Mouse (Mus musculus) embryonic facial prominence, embryonic 15.5 days (tissue): ENCODE results near the gene Ifrd2. TPM values are rescaled to one million over a fixed set of nuclear protein-coding genes. Genes with fewer than 3 reads are reported as not detected.
A peak's percentile ranks its signal among the peaks of the same experiment; 100 is the strongest.

ENCODE experiments used
- ATAC-seq: fragments of 200-750 bp; cut with Nextera tagmentation; 2 replicates; pipeline ENCODE4 v1.8.0; 2017; ENCODE audit warnings: low read depth, moderate TSS enrichment; ENCODE audit not compliant: insufficient number of reproducible peaks, low FRiP score, low TSS enrichment
- H3K27ac ChIP-seq: fragments of 300-500 bp; sonication (generic); replicated peaks from 2 replicates; pipeline ENCODE4 v1.5.1; 2015; ENCODE audit warnings: mild to moderate bottlenecking, inconsistent platforms
- H3K27me3 ChIP-seq: fragments of 300-500 bp; sonication (generic); 2 replicates; pipeline ENCODE4 v1.6.1; 2015; ENCODE audit warnings: inconsistent platforms
- H3K36me3 ChIP-seq: fragments of 300-500 bp; sonication (generic); 2 replicates; pipeline ENCODE4 v1.6.1; 2015; ENCODE audit warnings: mild to moderate bottlenecking, inconsistent platforms
- H3K4me1 ChIP-seq: fragments of 300-500 bp; sonication (generic); 2 replicates; pipeline ENCODE4 v1.6.1; 2015; ENCODE audit warnings: inconsistent platforms
- H3K4me2 ChIP-seq: fragments of 300-500 bp; sonication (generic); replicated peaks from 2 replicates; pipeline ENCODE4 v1.6.1; 2015; ENCODE audit warnings: mild to moderate bottlenecking, inconsistent platforms
- H3K4me3 ChIP-seq: fragments of 300-500 bp; sonication (generic); replicated peaks from 2 replicates; pipeline ENCODE4 v1.5.1; 2015; ENCODE audit warnings: mild to moderate bottlenecking, inconsistent platforms
- H3K9ac ChIP-seq: fragments of 300-500 bp; sonication (generic); 2 replicates; pipeline ENCODE4 v1.6.1; 2015; ENCODE audit warnings: inconsistent platforms
- H3K9me3 ChIP-seq: fragments of 300-500 bp; sonication (generic); replicated peaks from 2 replicates; pipeline ENCODE4 v1.6.1; 2016; ENCODE audit warnings: inconsistent platforms
- WGBS: fragments of 180-500 bp; shearing (Covaris S2); methylation state at CpG from one replicate; pipeline ENCODE4 v1.1.7; 2015; 5-methylcytosine and 5-hydroxymethylcytosine counted together
- polyA plus RNA-seq: library from polyadenylated mRNA; unstranded; fragments of >200 nt; fragmentation: Nextera tagmentation; extraction: Ambion mirVana; gene quantifications from 2 replicates; pipeline ENCODE4 v1.2.1, GENCODE M21; 2015

The Ifrd2 gene
- 46.8 and 47.1 TPM in 2 replicates for polyA plus RNA-seq

DNA sequence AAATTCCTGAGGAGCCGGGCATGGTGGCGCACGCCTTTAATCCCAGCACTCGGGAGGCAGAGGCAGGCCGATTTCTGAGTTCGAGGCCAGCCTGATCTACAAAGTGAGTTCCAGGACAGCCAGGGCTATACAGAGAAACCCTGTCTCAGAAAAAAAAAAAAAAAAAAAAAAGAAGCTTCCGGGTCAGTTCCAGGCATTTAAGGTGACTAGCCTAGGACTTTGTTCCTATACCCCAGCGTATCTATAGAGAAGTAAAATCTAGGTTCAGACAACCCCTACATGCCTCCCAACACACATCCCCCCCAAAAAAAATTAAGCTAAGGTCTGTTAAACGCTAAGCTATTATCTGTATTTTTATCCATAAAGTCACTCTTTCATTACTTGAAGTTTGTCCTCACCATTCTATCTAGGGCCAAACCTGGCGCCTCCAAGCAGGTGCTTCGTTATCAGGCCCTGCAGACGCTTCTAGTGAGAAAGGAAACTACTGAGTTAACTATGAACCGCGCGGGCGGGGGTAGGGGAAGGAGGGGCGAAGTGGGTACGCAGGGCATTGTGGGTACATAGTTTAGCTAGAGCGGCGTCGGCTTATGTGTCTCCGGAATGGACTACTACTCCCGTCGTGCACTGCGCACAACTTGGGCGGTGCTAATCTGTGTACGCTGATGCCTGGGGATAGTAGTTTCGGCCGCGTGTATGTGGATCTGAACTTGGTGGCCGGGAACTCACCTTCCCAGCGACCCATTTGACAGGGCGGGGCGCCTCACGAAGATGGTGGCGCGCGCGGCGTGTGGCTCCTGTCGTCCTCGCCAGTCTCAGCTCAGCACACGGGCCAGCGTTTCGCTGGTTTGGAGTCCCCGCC, at the start of gene Ifrd2:
Gene Ifrd2, plus strand, starts transcription at position 669 of the 859 bp plus-strand sequence.
- H3K4me3 ChIP-seq: peak within 1 kb of the TSS; percentile 74
- no peaks in the 10 kb centered on the region for H3K27me3 ChIP-seq
- peak within 1 kb of the TSS; percentile 85 for H3K4me2 ChIP-seq
- H3K27ac ChIP-seq: peak within 1 kb of the TSS; percentile 48; the same call in 1 of the 2 replicates
- H3K9me3 ChIP-seq: no peaks in the 10 kb centered on the region
- 14% methylated on average over 46 of the region's 46 CpGs for WGBS
- H3K36me3 ChIP-seq: peaks cover 44% of the 10 kb centered on the region
- peak within 1 kb of the TSS; percentile 44 for H3K9ac ChIP-seq
- peaks cover 22% of the 10 kb centered on the region for H3K4me1 ChIP-seq
- ATAC-seq: peak; percentile 98

DNA sequence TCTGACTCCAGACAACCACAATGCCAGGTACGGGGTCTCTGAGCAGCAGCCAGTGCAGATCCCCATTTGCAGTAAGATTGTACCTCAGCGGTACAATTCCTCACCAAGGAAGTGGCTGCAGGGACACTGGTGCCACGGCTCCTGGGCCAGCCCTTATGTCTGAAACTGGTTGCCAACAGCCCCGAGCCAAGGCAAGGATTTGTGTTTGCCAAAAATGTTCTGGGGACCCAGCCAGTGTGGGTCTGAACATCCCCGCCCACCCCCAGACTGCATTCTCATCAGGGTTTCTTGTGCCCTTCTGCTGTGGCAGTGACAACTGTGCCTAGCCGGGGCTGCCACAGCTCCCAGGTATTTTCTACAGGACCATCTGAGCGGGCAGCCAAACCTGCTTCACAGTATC, 49.2 kb upstream of the Ifrd2 start:
- H3K4me2 ChIP-seq: no peak overlapping the region
- no peak for ATAC-seq
- no peak overlapping the region for H3K4me3 ChIP-seq
- no peak overlapping the region for H3K27ac ChIP-seq
- H3K9me3 ChIP-seq: no peaks in the 10 kb centered on the region
- H3K36me3 ChIP-seq: peaks cover 34% of the 10 kb centered on the region
- 91% methylated on average over 7 of the region's 7 CpGs for WGBS
- no peaks in the 10 kb centered on the region for H3K27me3 ChIP-seq
- H3K9ac ChIP-seq: no peak overlapping the region
- peaks cover 50% of the 10 kb centered on the region for H3K4me1 ChIP-seq

GRCm38 (mm10) chr9:107538711-107539110, 48.7 kb upstream of the Ifrd2 start:
- Histone ChIP-seq H3K9ac (no peak overlapping the region), H3K9me3 (no peaks in the 10 kb centered on the region), H3K4me3 (no peak overlapping the region), H3K36me3 (peaks cover 39% of the 10 kb centered on the region), H3K4me1 (peaks cover 50% of the 10 kb centered on the region), H3K27me3 (no peaks in the 10 kb centered on the region), H3K4me2 (no peak overlapping the region), H3K27ac (no peak overlapping the region)
- ATAC-seq: no peak
- 92% methylated on average over 3 of the region's 3 CpGs for WGBS

DNA sequence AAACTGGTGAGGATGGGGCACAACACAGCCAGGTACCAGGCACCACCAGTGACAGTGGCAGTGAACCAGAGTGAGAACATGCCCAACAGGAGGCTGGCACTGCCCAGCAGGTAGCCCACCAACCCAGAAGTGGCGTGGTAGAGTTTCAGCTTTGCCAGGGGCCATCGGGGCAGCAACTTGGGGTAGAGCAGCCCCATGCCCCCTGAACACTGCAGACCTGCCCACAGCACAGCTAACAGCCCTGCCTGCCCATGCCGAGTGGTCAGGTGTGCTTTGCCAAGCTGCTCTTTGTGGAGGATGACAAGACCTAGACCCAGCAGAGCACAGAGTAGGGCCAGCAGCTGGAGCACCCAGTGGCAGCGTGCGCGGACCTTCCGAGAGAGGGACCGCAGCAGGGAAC, 47.5 kb upstream of the Ifrd2 start:
- H3K4me2 ChIP-seq: no peak overlapping the region
- peaks cover 50% of the 10 kb centered on the region for H3K36me3 ChIP-seq
- H3K4me1 ChIP-seq: peaks cover 47% of the 10 kb centered on the region
- no peak overlapping the region for H3K9ac ChIP-seq
- H3K27me3 ChIP-seq: no peaks in the 10 kb centered on the region
- ATAC-seq: no peak
- H3K27ac ChIP-seq: no peak overlapping the region
- no peak overlapping the region for H3K4me3 ChIP-seq
- 93% methylated on average over 8 of the region's 8 CpGs for WGBS
- H3K9me3 ChIP-seq: no peaks in the 10 kb centered on the region

GRCm38 (mm10) chr9:107540420-107540819, 47.0 kb upstream of the Ifrd2 start:
- Histone ChIP-seq H3K4me2 (peak overlapping the region; percentile 91; the same call in 1 of the 2 replicates), H3K4me1 (peaks cover 42% of the 10 kb centered on the region), H3K4me3 (no peak overlapping the region), H3K36me3 (peaks cover 55% of the 10 kb centered on the region), H3K9me3 (no peaks in the 10 kb centered on the region), H3K27me3 (no peaks in the 10 kb centered on the region), H3K27ac (no peak overlapping the region), H3K9ac (no peak overlapping the region)
- 62% methylated on average over 4 of the region's 4 CpGs for WGBS
- no peak for ATAC-seq

DNA sequence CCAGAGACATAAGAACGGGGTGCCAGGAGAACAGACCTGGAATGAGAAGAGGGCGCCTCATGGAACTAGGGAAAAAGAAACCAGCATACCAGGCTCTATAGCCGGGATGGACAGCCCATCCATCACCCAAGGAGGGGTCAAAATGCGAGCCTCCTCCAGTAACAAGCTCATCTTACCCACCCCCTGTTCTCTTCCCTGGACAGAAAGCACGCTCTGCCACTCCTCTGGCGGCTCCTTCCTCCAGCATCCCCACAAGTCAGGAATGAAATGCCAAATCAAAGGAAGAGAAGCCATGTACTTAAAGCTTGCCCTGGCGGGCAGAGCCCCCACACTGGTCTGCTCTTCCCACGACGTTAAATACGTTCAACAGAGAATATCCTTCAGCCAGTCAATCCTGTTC, 46.4 kb upstream of the Ifrd2 start:
- Histone ChIP-seq H3K27me3 (no peaks in the 10 kb centered on the region), H3K9me3 (no peaks in the 10 kb centered on the region), H3K4me3 (peak overlapping the region; percentile 81), H3K4me2 (peak overlapping the region; percentile 91), H3K36me3 (peaks cover 56% of the 10 kb centered on the region), H3K9ac (no peak overlapping the region), H3K27ac (no peak overlapping the region), H3K4me1 (peaks cover 37% of the 10 kb centered on the region)
- ATAC-seq: no peak
- WGBS: 31% methylated on average over 10 of the region's 10 CpGs

DNA sequence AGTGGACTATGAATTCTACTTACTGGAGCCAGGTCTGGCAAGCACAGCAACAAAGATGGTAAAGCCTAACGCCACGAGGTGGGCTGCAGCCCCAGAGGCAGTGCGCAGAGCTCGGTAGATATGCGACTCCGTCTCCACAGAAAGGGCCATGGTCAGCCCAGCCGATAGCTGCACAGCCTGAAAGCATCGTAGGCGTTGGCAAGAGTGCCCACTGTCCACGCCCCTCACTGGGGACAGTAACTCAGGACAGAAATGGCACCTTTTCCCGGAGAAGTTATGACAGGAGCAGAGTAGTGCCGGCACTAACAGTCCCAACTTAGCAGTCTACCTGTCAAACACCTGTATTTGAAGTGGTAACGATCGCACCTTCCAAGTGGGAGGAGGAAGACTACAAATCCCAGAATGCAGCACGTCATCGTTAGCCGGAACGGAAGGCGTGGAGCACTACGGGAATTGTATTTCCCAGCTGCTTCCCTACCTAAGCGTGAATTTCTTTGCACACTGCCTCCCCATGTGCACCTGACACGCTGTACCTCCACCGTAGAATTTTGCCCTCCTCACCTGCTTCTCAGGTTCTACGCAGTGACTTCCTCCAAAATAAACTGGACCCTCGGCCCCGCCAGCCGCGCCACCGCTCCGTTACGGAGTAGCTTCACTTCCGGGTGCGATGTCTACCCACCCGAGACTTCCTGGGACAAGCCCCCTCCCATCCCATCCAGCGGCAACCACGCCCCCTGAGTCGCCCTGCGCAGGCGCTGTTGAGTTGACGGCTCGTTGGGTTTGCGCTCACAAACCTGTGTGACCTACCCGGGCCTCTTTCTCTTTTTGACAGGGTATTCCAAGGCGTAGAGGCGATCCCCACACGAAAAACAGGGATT, 45.7 kb upstream of the Ifrd2 start, which contains the start of the genes Cyb561d2 and Nprl2:
Gene Cyb561d2, minus strand, starts transcription at position 720 of the 878 bp plus-strand sequence.
Gene Nprl2, plus strand, starts transcription at position 753 of the 878 bp plus-strand sequence.
- under 1% methylated on average over 46 of the region's 46 CpGs for WGBS
- Histone ChIP-seq H3K4me2 (peak within 1 kb of the TSS; percentile 91), H3K4me3 (peak within 1 kb of the TSS; percentile 81), H3K27me3 (no peaks in the 10 kb centered on the region), H3K36me3 (peaks cover 56% of the 10 kb centered on the region), H3K4me1 (peaks cover 37% of the 10 kb centered on the region), H3K27ac (peak within 1 kb of the TSS; percentile 75), H3K9me3 (no peaks in the 10 kb centered on the region), H3K9ac (peak within 1 kb of the TSS; percentile 59)
- peak; percentile 85 for ATAC-seq

DNA sequence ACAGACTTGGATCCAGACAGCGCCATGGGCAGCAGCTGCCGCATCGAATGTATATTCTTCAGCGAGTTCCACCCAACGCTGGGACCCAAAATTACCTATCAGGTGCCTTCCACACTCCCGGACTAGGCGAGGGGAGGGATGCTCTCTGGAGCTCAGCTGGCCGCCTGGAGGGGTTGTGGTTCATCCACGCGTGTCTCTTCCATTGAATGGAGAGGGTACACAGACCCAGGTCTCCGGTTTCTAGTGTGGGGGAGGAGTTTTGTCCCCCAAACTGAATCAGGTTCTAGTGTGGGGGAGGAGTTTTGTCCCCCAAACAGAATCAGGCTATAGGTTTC, 45.1 kb upstream of the Ifrd2 start:
- Histone ChIP-seq H3K4me3 (peak overlapping the region; percentile 81), H3K27ac (peak overlapping the region; percentile 75), H3K9me3 (no peaks in the 10 kb centered on the region), H3K27me3 (no peaks in the 10 kb centered on the region), H3K4me1 (peaks cover 37% of the 10 kb centered on the region), H3K36me3 (peaks cover 53% of the 10 kb centered on the region), H3K9ac (peak overlapping the region; percentile 59), H3K4me2 (peak overlapping the region; percentile 91)
- no peak for ATAC-seq
- 1% methylated on average over 11 of the region's 11 CpGs for WGBS

DNA sequence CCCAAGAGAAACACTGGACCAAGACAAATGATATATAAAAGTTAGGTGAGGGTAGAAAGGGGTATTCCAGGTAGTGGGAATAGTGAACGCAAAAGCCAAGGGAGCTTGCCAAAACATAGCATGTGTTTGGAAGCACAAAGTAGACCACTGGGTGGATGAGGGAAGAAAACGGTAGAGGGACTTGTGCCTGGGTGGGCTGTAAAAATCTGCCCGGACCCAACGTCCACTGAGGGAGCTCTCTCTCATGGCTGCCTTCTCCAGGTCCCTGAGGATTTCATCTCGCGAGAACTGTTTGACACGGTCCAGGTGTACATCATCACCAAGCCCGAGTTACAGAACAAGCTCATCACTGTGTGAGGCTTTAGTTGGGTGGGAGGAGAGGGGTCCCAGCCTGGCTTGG, 44.7 kb upstream of the Ifrd2 start:
- Histone ChIP-seq H3K4me3 (peak overlapping the region; percentile 81), H3K27me3 (no peaks in the 10 kb centered on the region), H3K9me3 (no peaks in the 10 kb centered on the region), H3K36me3 (peaks cover 49% of the 10 kb centered on the region), H3K9ac (peak overlapping the region; percentile 59), H3K27ac (0 out of 2 replicates have a peak overlapping the region, but pooled peaks have one; percentile 75), H3K4me1 (peaks cover 38% of the 10 kb centered on the region), H3K4me2 (peak overlapping the region; percentile 91)
- no peak for ATAC-seq
- 35% methylated on average over 8 of the region's 8 CpGs for WGBS

DNA sequence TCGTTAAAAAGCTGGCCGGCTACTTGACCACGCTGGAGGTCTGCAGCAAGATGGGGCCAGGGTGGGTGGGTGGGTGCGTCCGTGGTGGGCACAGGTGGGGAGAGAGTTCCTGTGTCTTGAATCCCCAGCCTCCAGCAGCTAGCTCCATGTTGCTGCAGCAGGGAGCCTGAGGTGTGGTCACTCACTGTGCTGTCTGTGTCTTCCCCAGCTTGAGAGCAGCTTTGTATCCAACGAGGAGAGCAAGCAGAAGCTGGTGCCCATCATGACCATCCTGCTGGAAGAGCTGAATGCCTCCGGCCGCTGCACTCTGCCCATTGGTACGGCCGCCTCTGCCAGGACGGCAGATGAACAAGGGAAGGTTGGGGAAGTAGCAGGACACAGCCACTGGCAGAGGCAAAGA, 44.1 kb upstream of the Ifrd2 start:
- no peak for ATAC-seq
- no peak overlapping the region for H3K4me3 ChIP-seq
- H3K4me2 ChIP-seq: no peak overlapping the region; the same call in 1 of the 2 replicates
- peaks cover 44% of the 10 kb centered on the region for H3K36me3 ChIP-seq
- H3K4me1 ChIP-seq: peaks cover 41% of the 10 kb centered on the region
- no peaks in the 10 kb centered on the region for H3K9me3 ChIP-seq
- H3K9ac ChIP-seq: no peak overlapping the region
- no peak overlapping the region for H3K27ac ChIP-seq
- 86% methylated on average over 11 of the region's 11 CpGs for WGBS
- H3K27me3 ChIP-seq: no peaks in the 10 kb centered on the region

DNA sequence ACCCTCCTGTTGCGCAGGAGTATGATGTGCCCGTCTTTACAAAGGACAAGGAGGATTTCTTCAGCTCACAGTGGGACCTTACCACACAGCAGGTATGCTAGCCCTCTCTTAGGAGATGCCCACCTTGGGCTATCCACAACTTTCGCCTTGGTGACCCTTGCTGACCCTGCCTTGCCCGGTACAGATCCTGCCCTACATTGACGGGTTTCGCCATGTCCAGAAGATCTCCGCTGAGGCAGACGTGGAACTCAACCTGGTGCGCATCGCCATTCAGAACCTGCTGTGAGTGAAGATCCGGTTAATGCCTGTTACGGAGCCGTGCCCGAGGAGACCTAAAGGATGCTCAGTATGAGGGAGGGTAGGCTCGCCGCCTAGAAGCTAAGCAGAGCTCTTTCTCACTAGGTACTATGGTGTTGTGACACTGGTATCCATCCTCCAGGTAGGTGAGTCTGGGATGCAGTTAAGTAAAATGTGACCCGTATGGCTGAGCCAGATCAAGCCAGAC, 43.2 kb upstream of the Ifrd2 start:
- no peak overlapping the region for H3K9ac ChIP-seq
- ATAC-seq: no peak
- 93% methylated on average over 17 of the region's 17 CpGs for WGBS

More for the DNA sequence above, 43.2 kb upstream of the Ifrd2 start:
- Histone ChIP-seq H3K4me2 (no peak overlapping the region), H3K27me3 (no peaks in the 10 kb centered on the region), H3K4me1 (peaks cover 41% of the 10 kb centered on the region), H3K9me3 (no peaks in the 10 kb centered on the region), H3K36me3 (peaks cover 34% of the 10 kb centered on the region), H3K27ac (no peak overlapping the region), H3K4me3 (no peak overlapping the region)
